Mouse (Mus musculus) spleen, postnatal 4 days (tissue): ENCODE measurements around the gene Gabbr2.

Experiments
- DNase-seq, 2 experiments: peaks; one replicate each; pipeline ENCODE4 v3.0.0; 2022; ENCODE audit warnings: low spot score in 2 of 2

Gabbr2 gene

DNA sequence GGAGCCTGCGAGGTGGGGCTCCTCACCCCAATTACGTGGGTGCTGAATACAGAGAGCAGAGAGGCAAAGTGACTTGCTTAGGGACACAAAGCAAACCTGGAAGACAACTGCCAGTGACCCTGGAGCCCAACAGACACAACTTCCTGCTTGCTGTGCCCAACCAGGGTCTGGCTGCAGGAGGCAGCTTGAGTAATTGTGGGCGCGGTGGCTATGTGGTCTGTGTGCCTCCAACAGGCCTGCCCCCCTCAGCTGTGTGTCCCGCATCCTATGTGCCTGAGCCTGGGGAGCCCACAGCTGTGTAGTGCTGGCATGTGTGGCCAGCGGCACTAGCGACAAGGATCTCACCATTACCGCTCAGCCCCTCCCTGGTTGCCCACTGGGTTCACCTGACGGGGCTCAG is 377.0 kb downstream of the Gabbr2 start:
- DNase-seq: peak in 1 of 2 experiments; percentile 39

DNA sequence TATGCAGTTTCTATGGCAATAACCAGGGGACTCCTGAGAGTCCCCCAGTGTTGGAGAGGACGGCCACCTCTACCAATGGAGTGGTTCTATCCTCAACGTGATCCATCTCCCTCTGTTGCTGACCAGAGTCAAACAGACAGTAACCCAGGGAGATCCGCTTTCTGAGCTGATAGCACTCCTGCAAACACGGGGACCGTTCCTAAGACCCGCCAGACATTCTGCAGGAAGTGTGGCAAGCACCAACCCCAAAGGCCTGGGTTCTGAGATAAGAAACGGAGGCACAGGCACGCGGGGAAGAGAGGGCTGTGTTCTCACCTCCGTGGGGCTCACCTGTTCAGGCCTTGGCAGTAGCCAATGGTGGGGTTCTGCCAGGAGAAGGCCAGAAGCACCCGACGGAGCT is 378.1 kb downstream of the Gabbr2 start:
- no peak for DNase-seq
